Mouse (Mus musculus) embryonic fibroblast, embryonic 13.5 days (primary cell): Measurements from ENCODE around the gene Prpf6. TPM values are rescaled to one million over a fixed set of nuclear protein-coding genes. Genes with fewer than 3 reads are reported as not detected.

Source experiments
- H3K27ac ChIP-seq: 2 replicates; pipeline ENCODE4 v1.5.1; 2012; ENCODE audit warnings: low read length, control low read depth, inconsistent platforms; ENCODE audit not compliant: insufficient read depth
- H3K4me1 ChIP-seq: 2 replicates; pipeline ENCODE4 v1.6.1; 2011; ENCODE audit warnings: low read length; ENCODE audit not compliant: control insufficient read depth, insufficient read depth
- H3K4me3 ChIP-seq: 2 replicates; pipeline ENCODE4 v1.5.1; 2011; ENCODE audit warnings: mild to moderate bottlenecking, control low read depth, low read length; ENCODE audit not compliant: insufficient read depth
- CTCF ChIP-seq: IDR thresholded peaks from 2 replicates; pipeline ENCODE4 v1.5.1; 2011; ENCODE audit warnings: mild to moderate bottlenecking, control low read depth, low read length, moderate library complexity, borderline replicate concordance; ENCODE audit not compliant: insufficient read depth
- POLR2A ChIP-seq: IDR thresholded peaks from 2 replicates; pipeline ENCODE4 v1.6.1; 2011; ENCODE audit warnings: low read depth, mild to moderate bottlenecking, control low read depth, low read length, moderate library complexity
- polyA plus RNA-seq: library from polyadenylated mRNA; stranded (reverse); fragments of >200 nt; gene quantifications from 2 replicates; pipeline ENCODE4 v1.2.4, GENCODE M21; 2011; ENCODE audit warnings: low read depth; ENCODE audit not compliant: missing spikeins, insufficient read length

Prpf6 gene
- polyA plus RNA-seq, 1 experiment, result 59.4 TPM

GRCm38 (mm10) chr2:181670913-181671311 lies 79.2 kb downstream of the Prpf6 start:
- TF ChIP-seq POLR2A (no peak), CTCF (no peak)
- Histone ChIP-seq H3K4me3 (peak overlapping the region; percentile 31; the same call in 1 of the 2 replicates), H3K27ac (no peak overlapping the region), H3K4me1 (no peaks in the 10 kb centered on the region)

GRCm38 (mm10) chr2:181671326-181671725 lies 79.7 kb downstream of the Prpf6 start, which contains the start of gene Sox18:
Gene Sox18 (minus strand): TSS chr2:181671640.
- Histone ChIP-seq H3K27ac (no peak within 1 kb of the TSS), H3K4me1 (no peaks in the 10 kb centered on the region), H3K4me3 (peak within 1 kb of the TSS; percentile 31)
- TF ChIP-seq CTCF (no peak), POLR2A (no peak)

- Histone ChIP-seq H3K4me1 (no peaks in the 10 kb centered on the region), H3K4me3 (no peak overlapping the region), H3K27ac (no peak overlapping the region)
- TF ChIP-seq POLR2A, result no peak
Observed at GRCm38 (mm10) chr2:181671984-181672383, 80.3 kb downstream of the Prpf6 start.

- no peak for TF ChIP-seq POLR2A
- TF ChIP-seq CTCF, result no peak
- Histone ChIP-seq H3K4me3 (no peak overlapping the region), H3K4me1 (no peaks in the 10 kb centered on the region), H3K27ac (no peak overlapping the region)
Observed at GRCm38 (mm10) chr2:181673501-181673900, 81.8 kb downstream of the Prpf6 start.

GRCm38 (mm10) chr2:181674934-181675333 lies 83.3 kb downstream of the Prpf6 start:
- no peaks in the 10 kb centered on the region for H3K4me1 ChIP-seq
- TF ChIP-seq POLR2A, result no peak
- H3K27ac ChIP-seq, result no peak overlapping the region
- no peak overlapping the region for H3K4me3 ChIP-seq

GRCm38 (mm10) chr2:181675454-181675853 lies 83.8 kb downstream of the Prpf6 start:
- no peak for TF ChIP-seq POLR2A
- no peak for TF ChIP-seq CTCF
- H3K4me1 ChIP-seq, result no peaks in the 10 kb centered on the region
- H3K27ac ChIP-seq, result no peak overlapping the region
- no peak overlapping the region for H3K4me3 ChIP-seq

GRCm38 (mm10) chr2:181676424-181676823 lies 84.8 kb downstream of the Prpf6 start:
- TF ChIP-seq POLR2A, result no peak
- TF ChIP-seq CTCF, result no peak
- Histone ChIP-seq H3K4me1 (no peaks in the 10 kb centered on the region), H3K27ac (no peak overlapping the region), H3K4me3 (no peak overlapping the region)

- H3K27ac ChIP-seq, result no peak overlapping the region
- TF ChIP-seq POLR2A (no peak), CTCF (no peak)
- no peaks in the 10 kb centered on the region for H3K4me1 ChIP-seq
- H3K4me3 ChIP-seq, result no peak overlapping the region
Observed at GRCm38 (mm10) chr2:181677096-181677754, 85.6 kb downstream of the Prpf6 start.

- Histone ChIP-seq H3K4me1 (no peaks in the 10 kb centered on the region), H3K27ac (no peak overlapping the region), H3K4me3 (no peak overlapping the region)
- TF ChIP-seq CTCF (no peak), POLR2A (no peak)
Observed at GRCm38 (mm10) chr2:181677755-181678098, 86.1 kb downstream of the Prpf6 start.

GRCm38 (mm10) chr2:181678780-181679179 lies 87.1 kb downstream of the Prpf6 start:
- Histone ChIP-seq H3K27ac (no peak overlapping the region), H3K4me1 (no peaks in the 10 kb centered on the region), H3K4me3 (no peak overlapping the region)
- TF ChIP-seq CTCF (peak; percentile 74), POLR2A (no peak)

GRCm38 (mm10) chr2:181679951-181680715 lies 88.5 kb downstream of the Prpf6 start, which contains the start of gene Tcea2:
Gene Tcea2 (plus strand): TSS chr2:181680310.
- TF ChIP-seq CTCF, result no peak
- TF ChIP-seq POLR2A, result peak; percentile 52
- H3K27ac ChIP-seq, result no peak within 1 kb of the TSS
- H3K4me3 ChIP-seq, result peak within 1 kb of the TSS; percentile 54
- H3K4me1 ChIP-seq, result no peaks in the 10 kb centered on the region
